Mouse (Mus musculus) heart, embryonic 12.5 days (tissue): ENCODE measurements at regions not wholly inside any gene's neighbourhood (a gene's known extent, or its start where the extent isn't known, plus 50 kb on each side); places are given as distances from the start of the nearest gene placed in this dataset.
A peak's percentile ranks its signal among the peaks of the same experiment; 100 is the strongest.

ENCODE experiments used
- ATAC-seq: fragments of 200-750 bp; cut with Nextera tagmentation; 2 replicates; pipeline ENCODE4 v1.8.0; 2017; ENCODE audit warnings: moderate TSS enrichment, moderate library complexity; ENCODE audit not compliant: insufficient number of reproducible peaks, low FRiP score
- H3K27ac ChIP-seq: fragments of 300-500 bp; sonication (generic); 2 replicates; pipeline ENCODE4 v1.5.1; 2016; ENCODE audit warnings: mild to moderate bottlenecking, moderate library complexity; ENCODE audit not compliant: poor library complexity, severe bottlenecking
- H3K27me3 ChIP-seq: fragments of 300-500 bp; sonication (generic); replicated peaks from 2 replicates; pipeline ENCODE4 v1.6.1; 2016; ENCODE audit warnings: mild to moderate bottlenecking, moderate library complexity
- H3K36me3 ChIP-seq: fragments of 300-500 bp; sonication (generic); 2 replicates; pipeline ENCODE4 v1.6.1; 2016; ENCODE audit warnings: mild to moderate bottlenecking, moderate library complexity
- H3K4me1 ChIP-seq: fragments of 300-500 bp; sonication (generic); replicated peaks from 2 replicates; pipeline ENCODE4 v1.6.1; 2016; ENCODE audit warnings: mild to moderate bottlenecking
- H3K4me2 ChIP-seq: fragments of 300-500 bp; sonication (generic); 2 replicates; pipeline ENCODE4 v1.6.1; 2016; ENCODE audit warnings: mild to moderate bottlenecking, moderate library complexity
- H3K4me3 ChIP-seq: fragments of 300-500 bp; sonication (generic); 2 replicates; pipeline ENCODE4 v1.5.1; 2016; ENCODE audit warnings: mild to moderate bottlenecking
- H3K9ac ChIP-seq: fragments of 300-500 bp; sonication (generic); 2 replicates; pipeline ENCODE4 v1.6.1; 2016; ENCODE audit warnings: mild to moderate bottlenecking, moderate library complexity
- H3K9me3 ChIP-seq: fragments of 300-500 bp; sonication (generic); replicated peaks from 2 replicates; pipeline ENCODE4 v1.6.1; 2016; ENCODE audit warnings: mild to moderate bottlenecking, moderate library complexity
- WGBS: fragments of 180-500 bp; shearing (Covaris S2); methylation state at CpG from one replicate; pipeline ENCODE4 v1.1.7; 2016; 5-methylcytosine and 5-hydroxymethylcytosine counted together

GRCm38 (mm10) chr10:123800067-123800691, 536.4 kb downstream of the Fam19a2 start:
- H3K4me2 ChIP-seq, result peak overlapping the region; percentile 26; the same call in 1 of the 2 replicates
- no peak for ATAC-seq
- no peaks in the 10 kb centered on the region for H3K27me3 ChIP-seq
- H3K4me3 ChIP-seq, result no peak overlapping the region
- 0 out of 2 replicates have a peak, but pooled peaks cover 3% of the 10 kb centered on the region for H3K4me1 ChIP-seq
- no peak overlapping the region for H3K27ac ChIP-seq
- H3K36me3 ChIP-seq, result no peaks in the 10 kb centered on the region
- 47% methylated on average over 18 of the region's 18 CpGs for WGBS
- no peak overlapping the region for H3K9ac ChIP-seq
- H3K9me3 ChIP-seq, result no peaks in the 10 kb centered on the region

- Histone ChIP-seq H3K36me3 (no peaks in the 10 kb centered on the region), H3K27me3 (no peaks in the 10 kb centered on the region), H3K4me2 (no peak overlapping the region), H3K9ac (no peak overlapping the region), H3K9me3 (no peaks in the 10 kb centered on the region), H3K4me1 (0 out of 2 replicates have a peak, but pooled peaks cover 3% of the 10 kb centered on the region), H3K27ac (no peak overlapping the region), H3K4me3 (no peak overlapping the region)
- 82% methylated on average over 17 of the region's 17 CpGs for WGBS
- ATAC-seq, result no peak
Observed at GRCm38 (mm10) chr10:123800692-123801528, 537.1 kb downstream of the Fam19a2 start.

GRCm38 (mm10) chr10:123810882-123811281, 547.1 kb downstream of the Fam19a2 start:
- no peaks in the 10 kb centered on the region for H3K36me3 ChIP-seq
- H3K9ac ChIP-seq, result no peak overlapping the region
- 81% methylated on average over 9 of the region's 9 CpGs for WGBS
- H3K27me3 ChIP-seq, result no peaks in the 10 kb centered on the region
- H3K4me2 ChIP-seq, result no peak overlapping the region
- H3K4me3 ChIP-seq, result no peak overlapping the region
- ATAC-seq, result no peak
- H3K9me3 ChIP-seq, result no peaks in the 10 kb centered on the region
- no peak overlapping the region for H3K27ac ChIP-seq
- no peaks in the 10 kb centered on the region for H3K4me1 ChIP-seq

GRCm38 (mm10) chr10:123813142-123813541, 549.3 kb downstream of the Fam19a2 start:
- no peaks in the 10 kb centered on the region for H3K9me3 ChIP-seq
- ATAC-seq, result no peak
- H3K4me1 ChIP-seq, result no peaks in the 10 kb centered on the region
- H3K9ac ChIP-seq, result no peak overlapping the region
- H3K4me3 ChIP-seq, result no peak overlapping the region
- 74% methylated on average over 2 of the region's 2 CpGs for WGBS
- H3K27ac ChIP-seq, result no peak overlapping the region
- no peaks in the 10 kb centered on the region for H3K36me3 ChIP-seq
- no peak overlapping the region for H3K4me2 ChIP-seq
- no peaks in the 10 kb centered on the region for H3K27me3 ChIP-seq

GRCm38 (mm10) chr10:123840061-123840751, 576.4 kb downstream of the Fam19a2 start:
- peak overlapping the region; percentile 14; the same call in 1 of the 2 replicates for H3K4me2 ChIP-seq
- H3K4me3 ChIP-seq, result no peak overlapping the region
- ATAC-seq, result no peak
- no peaks in the 10 kb centered on the region for H3K4me1 ChIP-seq
- 31% methylated on average over 13 of the region's 13 CpGs for WGBS
- H3K9ac ChIP-seq, result no peak overlapping the region
- H3K27ac ChIP-seq, result no peak overlapping the region
- no peaks in the 10 kb centered on the region for H3K36me3 ChIP-seq
- no peaks in the 10 kb centered on the region for H3K9me3 ChIP-seq
- H3K27me3 ChIP-seq, result no peaks in the 10 kb centered on the region

- Histone ChIP-seq H3K4me1 (no peaks in the 10 kb centered on the region), H3K27me3 (no peaks in the 10 kb centered on the region), H3K4me3 (no peak overlapping the region), H3K4me2 (no peak overlapping the region), H3K36me3 (no peaks in the 10 kb centered on the region), H3K9me3 (no peaks in the 10 kb centered on the region), H3K9ac (no peak overlapping the region), H3K27ac (no peak overlapping the region)
- 83% methylated on average over 8 of the region's 8 CpGs for WGBS
- no peak for ATAC-seq
Observed at GRCm38 (mm10) chr10:123842141-123842540, 578.3 kb downstream of the Fam19a2 start.

- H3K36me3 ChIP-seq, result no peaks in the 10 kb centered on the region
Observed at GRCm38 (mm10) chr10:123843604-123844003, 579.8 kb downstream of the Fam19a2 start.

GRCm38 (mm10) chr10:123846631-123847030, 582.8 kb downstream of the Fam19a2 start:
- no peak overlapping the region for H3K4me2 ChIP-seq
- H3K4me3 ChIP-seq, result no peak overlapping the region
- 75% methylated on average over 8 of the region's 8 CpGs for WGBS
- H3K9ac ChIP-seq, result no peak overlapping the region
- no peaks in the 10 kb centered on the region for H3K4me1 ChIP-seq
- no peaks in the 10 kb centered on the region for H3K27me3 ChIP-seq
- H3K36me3 ChIP-seq, result no peaks in the 10 kb centered on the region
- ATAC-seq, result no peak
- no peaks in the 10 kb centered on the region for H3K9me3 ChIP-seq
- H3K27ac ChIP-seq, result no peak overlapping the region

More at GRCm38 (mm10) chr10:123843604-123844003, 579.8 kb downstream of the Fam19a2 start:
- no peaks in the 10 kb centered on the region for H3K4me1 ChIP-seq
- H3K9ac ChIP-seq, result no peak overlapping the region
- H3K27me3 ChIP-seq, result no peaks in the 10 kb centered on the region
- H3K4me3 ChIP-seq, result no peak overlapping the region
- H3K4me2 ChIP-seq, result no peak overlapping the region
- no peak for ATAC-seq
- no peaks in the 10 kb centered on the region for H3K9me3 ChIP-seq
- H3K27ac ChIP-seq, result no peak overlapping the region
- 72% methylated on average over 4 of the region's 4 CpGs for WGBS

- WGBS, result 79% methylated on average over 1 of the region's 1 CpGs
- Histone ChIP-seq H3K27me3 (no peaks in the 10 kb centered on the region), H3K4me2 (no peak overlapping the region), H3K9ac (no peak overlapping the region), H3K4me3 (no peak overlapping the region), H3K9me3 (no peaks in the 10 kb centered on the region), H3K27ac (no peak overlapping the region), H3K4me1 (no peaks in the 10 kb centered on the region), H3K36me3 (no peaks in the 10 kb centered on the region)
- no peak for ATAC-seq
Observed at GRCm38 (mm10) chr10:123848564-123848963, 584.8 kb downstream of the Fam19a2 start.

- Histone ChIP-seq H3K4me3 (no peak overlapping the region), H3K4me2 (no peak overlapping the region), H3K9ac (no peak overlapping the region), H3K4me1 (no peaks in the 10 kb centered on the region), H3K27ac (no peak overlapping the region), H3K36me3 (no peaks in the 10 kb centered on the region), H3K9me3 (no peaks in the 10 kb centered on the region), H3K27me3 (no peaks in the 10 kb centered on the region)
- no peak for ATAC-seq
- WGBS, result 56% methylated on average over 3 of the region's 3 CpGs
Observed at GRCm38 (mm10) chr10:123875459-123875858, 611.7 kb downstream of the Fam19a2 start.

- ATAC-seq, result no peak
- no peaks in the 10 kb centered on the region for H3K27me3 ChIP-seq
- H3K36me3 ChIP-seq, result no peaks in the 10 kb centered on the region
- H3K9ac ChIP-seq, result no peak overlapping the region
- H3K9me3 ChIP-seq, result no peaks in the 10 kb centered on the region
- H3K4me3 ChIP-seq, result no peak overlapping the region
- H3K4me2 ChIP-seq, result no peak overlapping the region
- no peaks in the 10 kb centered on the region for H3K4me1 ChIP-seq
- 64% methylated on average over 5 of the region's 5 CpGs for WGBS
- no peak overlapping the region for H3K27ac ChIP-seq
Observed at GRCm38 (mm10) chr10:123875882-123876281, 612.1 kb downstream of the Fam19a2 start.
